Mouse (Mus musculus) left cerebral cortex, postnatal 14 days (tissue): ENCODE data around the gene Hist3h2a. TPM values are rescaled to one million over a fixed set of nuclear protein-coding genes. Genes with fewer than 3 reads are reported as not detected.

Experiments used
- microRNA-seq, 2 experiments: library from miRNA; unstranded; fragments of <30 nt; microRNA quantifications; one replicate each; pipeline ENCODE4 v1.2.0; 2022
- total RNA-seq, 2 experiments: library from RNA; stranded (reverse); gene quantifications; 2 replicates each; pipeline ENCODE4 v1.2.3; 2021

Hist3h2a gene
- total RNA-seq, 2 experiments from 2014 or later: 57.2 to 62.3 TPM

Small RNAs within 50 kb of the gene (microRNA-seq; reads per million reads assigned to microRNA genes)
- gene Gm44313: 0 to 0.53 reads per million in 2 experiments

Other genes starting within 250 kb of the Hist3h2a start
- under 1 TPM in 1 of 2 experiments, not detected in 1; 0.13 TPM for gene Olfr318, start 230.7 kb upstream of the Hist3h2a start, total RNA-seq
- under 1 TPM in 1 of 2 experiments, not detected in 1; 0.15 TPM for gene Olfr317, start 215.5 kb upstream of the Hist3h2a start, total RNA-seq
- gene Olfr316, start 202.0 kb upstream of the Hist3h2a start, total RNA-seq: under 1 TPM; 0.13 to 0.42 TPM
- not detected for gene Olfr315, start 181.5 kb upstream of the Hist3h2a start, total RNA-seq
- not detected for gene Olfr314, start 171.7 kb upstream of the Hist3h2a start, total RNA-seq
- gene Fam183b, start 152.7 kb upstream of the Hist3h2a start, total RNA-seq: 1 to 10 TPM in 1 of 2 experiments, under 1 TPM in 1; 0.89 to 2.1 TPM
- not detected for gene Olfr313, start 139.7 kb upstream of the Hist3h2a start, total RNA-seq
- gene Olfr312, start 125.4 kb upstream of the Hist3h2a start, total RNA-seq: not detected
- not detected for gene Olfr311, start 115.4 kb upstream of the Hist3h2a start, total RNA-seq
- gene Gm12258, start 107.5 kb upstream of the Hist3h2a start, total RNA-seq: 10 to 100 TPM; 16.7 TPM
- 1 to 10 TPM; 9.3 TPM for gene 2810021J22Rik, start 87.5 kb upstream of the Hist3h2a start, total RNA-seq
- gene Zfp39, start 50.5 kb upstream of the Hist3h2a start, total RNA-seq: 1 to 10 TPM; 8.7 to 9.0 TPM
- not detected for gene Btnl10, start 36.8 kb upstream of the Hist3h2a start, total RNA-seq
- gene Rnf187, start 15.8 kb upstream of the Hist3h2a start, total RNA-seq: 100 to 1,000 TPM; 493 to 512 TPM
- 100 to 1,000 TPM; 119 to 135 TPM for gene Hist3h2ba, start 5.8 kb upstream of the Hist3h2a start, total RNA-seq
- gene Trim17, start within 50 bp of the Hist3h2a start, total RNA-seq: 1 to 10 TPM; 3.9 to 4.3 TPM
- 10 to 100 TPM; 21.8 to 22.0 TPM for gene Trim11, start 23.4 kb downstream of the Hist3h2a start, total RNA-seq
- gene Obscn, start 181.7 kb downstream of the Hist3h2a start, total RNA-seq: 1 to 10 TPM; 1.5 to 1.9 TPM
- 10 to 100 TPM in 1 of 2 experiments, 1 to 10 TPM in 1; 9.8 to 10.0 TPM for gene Iba57, start 209.1 kb downstream of the Hist3h2a start, total RNA-seq
- gene Gjc2, start 228.5 kb downstream of the Hist3h2a start, total RNA-seq: 10 to 100 TPM in 1 of 2 experiments, 1 to 10 TPM in 1; 7.9 to 14.2 TPM
- 100 to 1,000 TPM; 113 to 118 TPM for gene Guk1, start 237.5 kb downstream of the Hist3h2a start, total RNA-seq
- gene Mrpl55, start 247.8 kb downstream of the Hist3h2a start, total RNA-seq: 10 to 100 TPM; 38.5 to 39.9 TPM